Mouse (Mus musculus) T-helper 17 cell (primary cell): ENCODE results near the gene Ghsr.

Experiments used
- in situ Hi-C, 2 experiments: fragments of 300-600 bp; cut with MboI, MseI; formaldehyde crosslinking; loops; 1 replicate in 1 of 2; 2 replicates in 1 of 2; pipeline ENCODE4 v1.15.1; 2025; ENCODE audit warnings: high pct_unique_total_duplicates in 2 of 2

Ghsr gene

GRCm38 (mm10) chr3:27408564-27408963 is 37.4 kb downstream of the Ghsr start:
- in situ Hi-C loops: no loop called here

- in situ Hi-C loops: no loop called here
Measured at GRCm38 (mm10) chr3:27411286-27411685, 40.1 kb downstream of the Ghsr start.

- in situ Hi-C loops: no loop called here
Measured at GRCm38 (mm10) chr3:27413566-27413965, 42.4 kb downstream of the Ghsr start.

GRCm38 (mm10) chr3:27416786-27417185 is 45.6 kb downstream of the Ghsr start:
- in situ Hi-C loops: no loop called here

- in situ Hi-C loops: no loop called here
Measured at GRCm38 (mm10) chr3:27418602-27419001, 47.5 kb downstream of the Ghsr start.

GRCm38 (mm10) chr3:27421980-27422379 is 50.8 kb downstream of the Ghsr start:
- in situ Hi-C loops: no loop called here

- in situ Hi-C loops: no loop called here
Measured at GRCm38 (mm10) chr3:27422521-27422920, 51.4 kb downstream of the Ghsr start.

GRCm38 (mm10) chr3:27424049-27424667 is 53.0 kb downstream of the Ghsr start:
- in situ Hi-C loops: no loop called here

GRCm38 (mm10) chr3:27427406-27427805 is 56.3 kb downstream of the Ghsr start:
- in situ Hi-C loops: no loop called here
